Mouse (Mus musculus): ENCODE data around the gene Lamc1. TPM values are rescaled to one million over a fixed set of nuclear protein-coding genes. Genes with fewer than 3 reads are reported as not detected.

Gene Lamc1
- 9.8 TPM for polyA plus RNA-seq (2014; fragmentation: Illumina TruSeq; extraction: RNeasy Lipid Tissue Mini Kit (QIAGEN cat#74804); ENCODE audit: low replicate concordance)

GRCm38 (mm10) chr1:153332444-153333295 is at the start of gene Lamc1:
Lamc1 (minus strand) TSS chr1:153332786.

GRCm38 (mm10) chr1:153185828-153186803 is 146.5 kb downstream of the Lamc1 start, which contains the start of gene Lamc2:
Lamc2 (minus strand) TSS chr1:153186447.

Other genes with a start within 250 kb of the Lamc1 start
- 4.6 TPM for gene Lamc2, start 146.3 kb downstream of the Lamc1 start, polyA plus RNA-seq (2014; fragmentation: Illumina TruSeq; extraction: RNeasy Lipid Tissue Mini Kit (QIAGEN cat#74804); ENCODE audit: low replicate concordance)
- gene Shcbp1l, start 92.4 kb upstream of the Lamc1 start, polyA plus RNA-seq (2014; fragmentation: Illumina TruSeq; extraction: RNeasy Lipid Tissue Mini Kit (QIAGEN cat#74804); ENCODE audit: low replicate concordance), result 0.26 TPM
- 167 TPM for gene Dhx9, start 154.9 kb upstream of the Lamc1 start, polyA plus RNA-seq (2014; fragmentation: Illumina TruSeq; extraction: RNeasy Lipid Tissue Mini Kit (QIAGEN cat#74804); ENCODE audit: low replicate concordance)
- 12.4 TPM for gene Npl, start 217.3 kb upstream of the Lamc1 start, polyA plus RNA-seq (2014; fragmentation: Illumina TruSeq; extraction: RNeasy Lipid Tissue Mini Kit (QIAGEN cat#74804); ENCODE audit: low replicate concordance)